Mouse (Mus musculus): ENCODE measurements at regions not wholly inside any gene's neighbourhood (a gene's known extent, or its start where the extent isn't known, plus 50 kb on each side); places are given as distances from the start of the nearest gene placed in this dataset.

GRCm38 (mm10) chr1:92707917-92708897 is 59.6 kb upstream of the Otos start:
- no peak overlapping the region for H3K4me2 ChIP-seq (replicated peaks; ENCODE audit: low read depth, low read length)
- no peak overlapping the region for H3K4me3 ChIP-seq (ENCODE audit: low read depth, low read length)
- 86% methylated on average over 19 of the region's 19 CpGs for WGBS
- H3K27ac ChIP-seq (ENCODE audit: low read depth, low read length): no peak overlapping the region; the same call in 1 of the 2 replicates
- ATAC-seq (ENCODE audit: low FRiP score) (no peak), DNase-seq (ENCODE audit: low spot score) (no peak)
- no peaks in the 10 kb centered on the region for H3K27me3 ChIP-seq (ENCODE audit: control insufficient read depth, insufficient read depth, low read length)
- no peaks in the 10 kb centered on the region for H3K36me3 ChIP-seq (ENCODE audit: control insufficient read depth, insufficient read depth, low read length)
- no peaks in the 10 kb centered on the region for H3K9me3 ChIP-seq (ENCODE audit: control insufficient read depth, low read length)
- H3K4me1 ChIP-seq (replicated peaks; ENCODE audit: control insufficient read depth, insufficient read depth, low read length): no peaks in the 10 kb centered on the region
- no peak overlapping the region for H3K9ac ChIP-seq (ENCODE audit: low read depth, low read length)

GRCm38 (mm10) chr1:92707441-92707840 is 58.8 kb upstream of the Otos start:
- no peak overlapping the region for H3K4me3 ChIP-seq (ENCODE audit: low read depth, low read length)
- no peaks in the 10 kb centered on the region for H3K9me3 ChIP-seq (ENCODE audit: control insufficient read depth, low read length)
- H3K9ac ChIP-seq (ENCODE audit: low read depth, low read length): no peak overlapping the region
- no peak overlapping the region for H3K27ac ChIP-seq (ENCODE audit: low read depth, low read length)
- WGBS: 66% methylated on average over 2 of the region's 2 CpGs
- DNase-seq (ENCODE audit: low spot score) (no peak), ATAC-seq (ENCODE audit: low FRiP score) (no peak)
- no peak overlapping the region for H3K4me2 ChIP-seq (replicated peaks; ENCODE audit: low read depth, low read length)
- no peaks in the 10 kb centered on the region for H3K36me3 ChIP-seq (ENCODE audit: control insufficient read depth, insufficient read depth, low read length)
- no peaks in the 10 kb centered on the region for H3K27me3 ChIP-seq (ENCODE audit: control insufficient read depth, insufficient read depth, low read length)
- no peaks in the 10 kb centered on the region for H3K4me1 ChIP-seq (replicated peaks; ENCODE audit: control insufficient read depth, insufficient read depth, low read length)

GRCm38 (mm10) chr1:92703903-92704302 is 55.3 kb upstream of the Otos start:
- DNase-seq (ENCODE audit: low spot score): no peak
- Histone ChIP-seq H3K27ac (ENCODE audit: low read depth, low read length) (no peak overlapping the region), H3K9ac (ENCODE audit: low read depth, low read length) (no peak overlapping the region), H3K9me3 (ENCODE audit: control insufficient read depth, low read length) (no peaks in the 10 kb centered on the region), H3K4me2 (replicated peaks; ENCODE audit: low read depth, low read length) (no peak overlapping the region), H3K27me3 (ENCODE audit: control insufficient read depth, insufficient read depth, low read length) (no peaks in the 10 kb centered on the region), H3K36me3 (ENCODE audit: control insufficient read depth, insufficient read depth, low read length) (no peaks in the 10 kb centered on the region), H3K4me3 (ENCODE audit: low read depth, low read length) (no peak overlapping the region), H3K4me1 (replicated peaks; ENCODE audit: control insufficient read depth, insufficient read depth, low read length) (peaks cover 4% of the 10 kb centered on the region; the same call in 1 of the 2 replicates)
- no peak for ATAC-seq (ENCODE audit: low FRiP score)
- WGBS: 88% methylated on average over 12 of the region's 12 CpGs

GRCm38 (mm10) chr1:92703270-92703669 is 54.6 kb upstream of the Otos start:
- H3K4me2 ChIP-seq (replicated peaks; ENCODE audit: low read depth, low read length): no peak overlapping the region
- ATAC-seq (ENCODE audit: low FRiP score) (no peak), DNase-seq (ENCODE audit: low spot score) (no peak)
- H3K4me3 ChIP-seq (ENCODE audit: low read depth, low read length): no peak overlapping the region
- no peaks in the 10 kb centered on the region for H3K9me3 ChIP-seq (ENCODE audit: control insufficient read depth, low read length)
- no peaks in the 10 kb centered on the region for H3K27me3 ChIP-seq (ENCODE audit: control insufficient read depth, insufficient read depth, low read length)
- 80% methylated on average over 3 of the region's 3 CpGs for WGBS
- H3K27ac ChIP-seq (ENCODE audit: low read depth, low read length): no peak overlapping the region
- peaks cover 4% of the 10 kb centered on the region; the same call in 1 of the 2 replicates for H3K4me1 ChIP-seq (replicated peaks; ENCODE audit: control insufficient read depth, insufficient read depth, low read length)
- H3K9ac ChIP-seq (ENCODE audit: low read depth, low read length): no peak overlapping the region
- no peaks in the 10 kb centered on the region for H3K36me3 ChIP-seq (ENCODE audit: control insufficient read depth, insufficient read depth, low read length)

GRCm38 (mm10) chr1:92700107-92700506 is 51.5 kb upstream of the Otos start:
- ATAC-seq (ENCODE audit: low FRiP score): no peak
- Histone ChIP-seq H3K9ac (ENCODE audit: low read depth, low read length) (no peak overlapping the region), H3K36me3 (ENCODE audit: control insufficient read depth, insufficient read depth, low read length) (no peaks in the 10 kb centered on the region), H3K27ac (ENCODE audit: low read depth, low read length) (no peak overlapping the region), H3K4me1 (replicated peaks; ENCODE audit: control insufficient read depth, insufficient read depth, low read length) (peaks cover 4% of the 10 kb centered on the region; the same call in 1 of the 2 replicates), H3K9me3 (ENCODE audit: control insufficient read depth, low read length) (no peaks in the 10 kb centered on the region), H3K27me3 (ENCODE audit: control insufficient read depth, insufficient read depth, low read length) (no peaks in the 10 kb centered on the region), H3K4me3 (ENCODE audit: low read depth, low read length) (no peak overlapping the region), H3K4me2 (replicated peaks; ENCODE audit: low read depth, low read length) (no peak overlapping the region)
- 81% methylated on average over 2 of the region's 2 CpGs for WGBS
- DNase-seq (ENCODE audit: low spot score): no peak

GRCm38 (mm10) chr1:92699697-92700096 is 51.1 kb upstream of the Otos start:
- Histone ChIP-seq H3K4me2 (replicated peaks; ENCODE audit: low read depth, low read length) (no peak overlapping the region), H3K9me3 (ENCODE audit: control insufficient read depth, low read length) (no peaks in the 10 kb centered on the region), H3K4me1 (replicated peaks; ENCODE audit: control insufficient read depth, insufficient read depth, low read length) (peaks cover 4% of the 10 kb centered on the region; the same call in 1 of the 2 replicates), H3K36me3 (ENCODE audit: control insufficient read depth, insufficient read depth, low read length) (no peaks in the 10 kb centered on the region), H3K4me3 (ENCODE audit: low read depth, low read length) (no peak overlapping the region), H3K27me3 (ENCODE audit: control insufficient read depth, insufficient read depth, low read length) (no peaks in the 10 kb centered on the region), H3K9ac (ENCODE audit: low read depth, low read length) (0 out of 2 replicates have a peak overlapping the region, but pooled peaks have one; percentile 1), H3K27ac (ENCODE audit: low read depth, low read length) (no peak overlapping the region)
- no peak for DNase-seq (ENCODE audit: low spot score)
- peak; percentile 23 for ATAC-seq (ENCODE audit: low FRiP score)
- 5% methylated on average over 6 of the region's 6 CpGs for WGBS

GRCm38 (mm10) chr1:92699048-92699447 is 50.4 kb upstream of the Otos start:
- no peak overlapping the region for H3K4me3 ChIP-seq (ENCODE audit: low read depth, low read length)
- H3K36me3 ChIP-seq (ENCODE audit: control insufficient read depth, insufficient read depth, low read length): no peaks in the 10 kb centered on the region
- 0 out of 2 replicates have a peak overlapping the region, but pooled peaks have one; percentile 17 for H3K4me2 ChIP-seq (replicated peaks; ENCODE audit: low read depth, low read length)
- peak; percentile 84 for ATAC-seq (ENCODE audit: low FRiP score)
- peaks cover 4% of the 10 kb centered on the region; the same call in 1 of the 2 replicates for H3K4me1 ChIP-seq (replicated peaks; ENCODE audit: control insufficient read depth, insufficient read depth, low read length)
- under 1% methylated on average over 9 of the region's 9 CpGs for WGBS
- DNase-seq (ENCODE audit: low spot score): peak; percentile 62
- no peak overlapping the region for H3K9ac ChIP-seq (ENCODE audit: low read depth, low read length)
- no peaks in the 10 kb centered on the region for H3K27me3 ChIP-seq (ENCODE audit: control insufficient read depth, insufficient read depth, low read length)
- H3K27ac ChIP-seq (ENCODE audit: low read depth, low read length): no peak overlapping the region
- no peaks in the 10 kb centered on the region for H3K9me3 ChIP-seq (ENCODE audit: control insufficient read depth, low read length)

- Histone ChIP-seq H3K27ac (ENCODE audit: low read depth, low read length) (no peak overlapping the region), H3K9ac (ENCODE audit: low read depth, low read length) (no peak overlapping the region), H3K36me3 (ENCODE audit: control insufficient read depth, insufficient read depth, low read length) (no peaks in the 10 kb centered on the region), H3K27me3 (ENCODE audit: control insufficient read depth, insufficient read depth, low read length) (no peaks in the 10 kb centered on the region), H3K9me3 (ENCODE audit: control insufficient read depth, low read length) (no peaks in the 10 kb centered on the region), H3K4me3 (ENCODE audit: low read depth, low read length) (no peak overlapping the region), H3K4me1 (replicated peaks; ENCODE audit: control insufficient read depth, insufficient read depth, low read length) (peaks cover 4% of the 10 kb centered on the region; the same call in 1 of the 2 replicates), H3K4me2 (replicated peaks; ENCODE audit: low read depth, low read length) (no peak overlapping the region)
- no peak for DNase-seq (ENCODE audit: low spot score)
- WGBS: 88% methylated on average over 3 of the region's 3 CpGs
- no peak; the same call in 1 of the 2 replicates for ATAC-seq (ENCODE audit: low FRiP score)
Observed at GRCm38 (mm10) chr1:92698541-92698940, 49.9 kb upstream of the Otos start.
